Comparison of ENCODE assay signal across 8 mouse cellular contexts in the genomic region with DNA sequence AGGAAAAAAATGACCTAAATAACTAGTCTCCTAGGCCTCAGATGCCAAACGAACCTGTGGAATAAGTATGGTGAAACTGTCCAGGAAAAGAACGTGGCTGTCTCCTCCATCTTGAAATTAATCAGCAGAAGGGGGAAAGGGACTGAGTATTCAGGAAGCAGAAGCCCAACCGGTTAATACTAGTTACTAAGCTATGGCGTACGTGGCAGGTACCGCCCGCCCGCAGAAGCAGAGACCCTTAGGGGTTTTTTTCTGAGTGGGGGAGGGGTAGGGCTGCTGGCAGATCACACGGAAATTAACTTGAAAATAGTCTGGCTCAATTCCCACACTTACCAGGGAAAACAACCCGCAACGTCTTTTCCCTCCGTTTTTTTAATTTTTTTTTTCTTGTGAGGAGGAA. TPM values are rescaled to one million over a fixed set of nuclear protein-coding genes. Genes with fewer than 3 reads are reported as not detected.
DNase-seq lines count a peak whose midpoint lies in the region; ATAC-seq and TF ChIP-seq lines count a peak whose summit lies in the region.

No protein-coding gene starts in this region.

- no peak for TF ChIP-seq CTCF in embryonic fibroblast, embryonic 13.5 days (IDR thresholded peaks at IDR 0.05; ENCODE audit: borderline replicate concordance, insufficient read depth, low read length)
- no peak for TF ChIP-seq CTCF in liver, adult 2 months (IDR thresholded peaks at IDR 0.05; ENCODE audit: low read depth, low read length)

- no peaks in the 10 kb centered on the region for H3K4me1 ChIP-seq in embryonic fibroblast, embryonic 13.5 days (ENCODE audit: control insufficient read depth, insufficient read depth, low read length)
- 0 out of 2 replicates have a peak, but pooled peaks cover 3% of the 10 kb centered on the region for H3K4me1 ChIP-seq in hindbrain, embryonic 14.5 days (replicated peaks; ENCODE audit: control insufficient read depth, insufficient read depth, low read length)
- H3K4me1 ChIP-seq in liver, adult 2 months (ENCODE audit: control insufficient read depth, insufficient read depth, low read length) = peaks cover 3% of the 10 kb centered on the region; the same call in 1 of the 2 replicates

- no peak for TF ChIP-seq POLR2A in embryonic fibroblast, embryonic 13.5 days (IDR thresholded peaks at IDR 0.05; ENCODE audit: low read depth, low read length)
- no peak for TF ChIP-seq POLR2A in liver, adult 2 months (IDR thresholded peaks at IDR 0.05; ENCODE audit: extremely low read depth, insufficient read depth, low read length)

- DNase-seq in adrenal gland, adult 2 months = peak; percentile 20
- DNase-seq in adrenal gland, postnatal 4 days (ENCODE audit: low spot score in 2 of 2) = no peak
- peak; percentile 31 for DNase-seq in Muller cell, postnatal 12 days (ENCODE audit: inconsistent ontology term)
- DNase-seq in hindbrain, embryonic 14.5 days (ENCODE audit: low spot score) = peak; percentile 36
- peak; percentile 37 for DNase-seq in liver, adult 2 months (ENCODE audit: extremely low read depth, low read depth, low spot score)
- peak; percentile 24 for DNase-seq in neural tube, embryonic 10.5 days (ENCODE audit: extremely low spot score, low spot score)
- no peak for DNase-seq in frontal cortex, postnatal 25 days (ENCODE audit: low spot score in 2 of 2)

- peak overlapping the region; percentile 75 for H3K4me3 ChIP-seq in embryonic fibroblast, embryonic 13.5 days (ENCODE audit: insufficient read depth, low read length)
- H3K4me3 ChIP-seq in hindbrain, embryonic 14.5 days (replicated peaks; ENCODE audit: low read length) = peak overlapping the region; percentile 73
- H3K4me3 ChIP-seq in liver, adult 2 months (ENCODE audit: insufficient read depth, low read depth, low read length) = peak overlapping the region; percentile 70

- H3K36me3 ChIP-seq in hindbrain, embryonic 14.5 days (replicated peaks; ENCODE audit: control insufficient read depth, insufficient read depth) = peaks cover 22% of the 10 kb centered on the region; the same call in 1 of the 2 replicates
- H3K36me3 ChIP-seq in liver, adult 2 months (ENCODE audit: control insufficient read depth, insufficient read depth, low read length) = peaks cover 10% of the 10 kb centered on the region; the same call in 1 of the 2 replicates

- peak overlapping the region; percentile 65 for H3K4me2 ChIP-seq in hindbrain, embryonic 14.5 days (replicated peaks)

- H3K27ac ChIP-seq in embryonic fibroblast, embryonic 13.5 days (ENCODE audit: insufficient read depth, low read length) = peak overlapping the region; percentile 72
- peak overlapping the region; percentile 87 for H3K27ac ChIP-seq in hindbrain, embryonic 14.5 days
- H3K27ac ChIP-seq in liver, adult 2 months (replicated peaks; ENCODE audit: insufficient read depth, low read depth, low read length) = peak overlapping the region; percentile 85

- 18% methylated on average over 12 of the region's 12 CpGs for WGBS in hindbrain, embryonic 14.5 days
- 0% methylated on average over 12 of the region's 12 CpGs for WGBS in liver, adult 2 months

- peaks cover 5% of the 10 kb centered on the region; the same call in 1 of the 2 replicates for H3K79me2 ChIP-seq in liver, adult 2 months (ENCODE audit: control insufficient read depth, insufficient read depth, low read length)

- H3K9me3 ChIP-seq in hindbrain, embryonic 14.5 days (ENCODE audit: control insufficient read depth, low read length) = no peaks in the 10 kb centered on the region

- H3K9ac ChIP-seq in hindbrain, embryonic 14.5 days = peak overlapping the region; percentile 84
- peak overlapping the region; percentile 95 for H3K9ac ChIP-seq in liver, adult 2 months (ENCODE audit: low read depth, low read length)

- H3K27me3 ChIP-seq in hindbrain, embryonic 14.5 days (ENCODE audit: control insufficient read depth, insufficient read depth, low read length) = peaks cover 10% of the 10 kb centered on the region; the same call in 1 of the 2 replicates
- no peaks in the 10 kb centered on the region for H3K27me3 ChIP-seq in liver, adult 2 months (ENCODE audit: control insufficient read depth, insufficient read depth, low read length)

- no peak for ATAC-seq in hindbrain, embryonic 14.5 days (ENCODE audit: low FRiP score)

RNA-seq across cellular contexts. Expression of gene Rlim, which starts 1.0 kb away (rescaled TPM):
- 10 to 100 TPM; 49.1 to 55.4 TPM for total RNA-seq in adrenal gland, adult 2 months (2021)
- 0.99 and 1.3 TPM in 2 replicates for polyA plus RNA-seq in adrenal gland, adult 2 months (2012; rRNA removed)
- 10 to 100 TPM; 71.6 to 75.2 TPM for total RNA-seq in adrenal gland, postnatal 4 days (2021)
- polyA plus RNA-seq in embryonic fibroblast, embryonic 13.5 days (2011; ENCODE audit: insufficient read length, low read depth, missing spikeins) = 87.8 and 90.1 TPM in 2 replicates
- 28.8 and 32.2 TPM in 2 replicates for polyA plus RNA-seq in hindbrain, embryonic 14.5 days (2014; fragmentation: Nextera tagmentation; extraction: Ambion mirVana)
- total RNA-seq in liver, adult 2 months (2014; rRNA removed) = 23.5 and 23.9 TPM in 2 replicates
- 2.4 and 2.7 TPM in 2 replicates for polyA plus RNA-seq in liver, adult 2 months (2012; rRNA removed)

Comparison
In these comparisons a context has a peak if more than half of its experiments do, and no peak if none do; other contexts are left out.
1. DNase-seq: peak in adrenal gland, adult 2 months (single experiment), Muller cell, postnatal 12 days (single experiment), hindbrain, embryonic 14.5 days (single experiment), liver, adult 2 months (single experiment) and neural tube, embryonic 10.5 days (single experiment); none in adrenal gland, postnatal 4 days (0 of 2) and frontal cortex, postnatal 25 days (0 of 2).
2. Peak in every context shown above with its lines, with median percentiles within 50 percentile points of each other: H3K27ac ChIP-seq and H3K4me3 ChIP-seq.